Mouse (Mus musculus) neural tube, embryonic 13.5 days (tissue): Measurements from ENCODE around the gene Plekhd1. TPM values are rescaled to one million over a fixed set of nuclear protein-coding genes. Genes with fewer than 3 reads are reported as not detected.

Source experiments
- ATAC-seq: fragments of 200-750 bp; cut with Nextera tagmentation; 2 replicates; pipeline ENCODE4 v1.8.0; 2017; ENCODE audit warnings: low read depth, mild to moderate bottlenecking, moderate TSS enrichment, moderate library complexity
- H3K27ac ChIP-seq: fragments of 300-500 bp; sonication (generic); replicated peaks from 2 replicates; pipeline ENCODE4 v1.5.1; 2015; ENCODE audit warnings: moderate library complexity, mild to moderate bottlenecking, inconsistent platforms
- H3K27me3 ChIP-seq: fragments of 300-500 bp; sonication (generic); 2 replicates; pipeline ENCODE4 v1.6.1; 2015; ENCODE audit warnings: mild to moderate bottlenecking, inconsistent platforms
- H3K36me3 ChIP-seq: fragments of 300-500 bp; sonication (generic); 2 replicates; pipeline ENCODE4 v1.6.1; 2015; ENCODE audit warnings: mild to moderate bottlenecking, inconsistent platforms
- H3K4me1 ChIP-seq: fragments of 300-500 bp; sonication (generic); replicated peaks from 2 replicates; pipeline ENCODE4 v1.6.1; 2015; ENCODE audit warnings: inconsistent platforms
- H3K4me2 ChIP-seq: fragments of 300-500 bp; sonication (generic); 2 replicates; pipeline ENCODE4 v1.6.1; 2015; ENCODE audit warnings: inconsistent platforms, mild to moderate bottlenecking, moderate library complexity
- H3K4me3 ChIP-seq: fragments of 300-500 bp; sonication (generic); 2 replicates; pipeline ENCODE4 v1.5.1; 2015; ENCODE audit warnings: mild to moderate bottlenecking, inconsistent platforms
- H3K9ac ChIP-seq: fragments of 300-500 bp; sonication (generic); 2 replicates; pipeline ENCODE4 v1.6.1; 2015; ENCODE audit warnings: moderate library complexity, mild to moderate bottlenecking, inconsistent platforms
- H3K9me3 ChIP-seq: fragments of 300-500 bp; sonication (generic); 2 replicates; pipeline ENCODE4 v1.6.1; 2016; ENCODE audit warnings: inconsistent platforms
- WGBS: fragments of 180-500 bp; shearing (Covaris S2); methylation state at CpG from one replicate; pipeline ENCODE4 v1.1.7; 2015; 5-methylcytosine and 5-hydroxymethylcytosine counted together
- polyA plus RNA-seq: library from polyadenylated mRNA; unstranded; fragments of >200 nt; fragmentation: Nextera tagmentation; extraction: Ambion mirVana; gene quantifications from 2 replicates; pipeline ENCODE4 v1.2.1, GENCODE M21; 2015

The Plekhd1 gene
- polyA plus RNA-seq, 1 experiment from 2014 or later, result 7.4 TPM

DNA sequence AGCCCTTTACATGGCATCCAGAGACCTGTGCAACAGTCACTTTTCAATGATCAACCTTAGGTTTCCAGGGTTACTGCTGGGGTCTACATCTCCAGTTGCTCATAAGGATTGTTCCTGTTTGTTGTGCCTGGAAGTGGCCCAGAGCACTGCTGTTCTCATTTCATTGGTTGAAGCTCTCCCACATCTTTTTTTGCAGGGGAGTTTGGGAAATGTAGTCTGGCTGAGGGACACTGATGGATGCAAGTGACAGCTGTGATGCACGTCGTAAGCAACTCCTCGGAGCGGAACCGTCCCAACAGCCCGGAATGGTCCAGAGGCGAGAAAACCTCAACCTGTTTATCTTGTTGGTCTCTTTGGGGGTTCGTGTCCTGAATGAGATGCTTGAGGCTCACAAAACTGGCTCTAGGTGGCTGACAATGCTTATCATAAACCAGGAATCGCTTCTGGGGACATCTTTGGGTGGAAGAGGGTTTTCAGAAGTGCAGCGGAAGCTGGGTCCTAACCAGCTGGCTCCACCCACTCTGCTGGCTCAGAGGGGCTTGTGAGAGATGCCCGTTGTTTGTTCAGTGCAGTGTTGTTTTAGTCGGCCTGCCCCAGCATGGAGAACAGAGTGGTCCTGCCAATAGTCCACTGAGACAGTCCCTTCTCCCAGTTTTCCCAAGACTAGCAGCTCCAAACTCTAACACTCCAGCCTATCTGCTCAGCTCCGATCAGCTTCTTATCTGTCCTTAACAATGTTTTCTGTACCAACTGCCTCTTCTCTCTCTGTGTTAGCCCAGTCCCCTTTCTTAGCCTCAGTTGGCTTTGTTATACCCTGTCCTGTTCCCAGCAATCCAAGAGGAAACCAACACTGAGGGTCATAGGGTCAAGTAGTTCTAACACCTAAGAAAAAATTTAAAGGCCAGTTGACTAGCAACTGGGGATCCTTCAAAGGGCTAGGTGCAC is 42.4 kb downstream of the Plekhd1 start:
- WGBS, result 59% methylated on average over 13 of the region's 13 CpGs
- H3K4me2 ChIP-seq, result no peak overlapping the region
- H3K36me3 ChIP-seq, result no peaks in the 10 kb centered on the region
- H3K4me3 ChIP-seq, result no peak overlapping the region
- no peaks in the 10 kb centered on the region for H3K9me3 ChIP-seq
- peaks cover 21% of the 10 kb centered on the region for H3K4me1 ChIP-seq
- H3K9ac ChIP-seq, result no peak overlapping the region
- no peaks in the 10 kb centered on the region for H3K27me3 ChIP-seq
- H3K27ac ChIP-seq, result no peak overlapping the region
- ATAC-seq, result no peak

- 13% methylated on average over 13 of the region's 13 CpGs for WGBS
- peak overlapping the region; percentile 91 for H3K27ac ChIP-seq
- peak overlapping the region; percentile 61 for H3K9ac ChIP-seq
- H3K36me3 ChIP-seq, result no peaks in the 10 kb centered on the region
- peaks cover 21% of the 10 kb centered on the region for H3K4me1 ChIP-seq
- no peaks in the 10 kb centered on the region for H3K9me3 ChIP-seq
- peak; percentile 69 for ATAC-seq
- H3K4me3 ChIP-seq, result no peak overlapping the region
- peaks cover 5% of the 10 kb centered on the region; the same call in 1 of the 2 replicates for H3K27me3 ChIP-seq
- H3K4me2 ChIP-seq, result peak overlapping the region; percentile 34
Observed at GRCm38 (mm10) chr12:80736464-80737282, 44.3 kb downstream of the Plekhd1 start.

GRCm38 (mm10) chr12:80737283-80737600 is 44.9 kb downstream of the Plekhd1 start:
- H3K9ac ChIP-seq, result peak overlapping the region; percentile 61; the same call in 1 of the 2 replicates
- peak overlapping the region; percentile 34 for H3K4me2 ChIP-seq
- H3K4me3 ChIP-seq, result no peak overlapping the region
- H3K4me1 ChIP-seq, result peaks cover 21% of the 10 kb centered on the region
- ATAC-seq, result peak; percentile 3; the same call in 1 of the 2 replicates
- H3K9me3 ChIP-seq, result no peaks in the 10 kb centered on the region
- WGBS, result 61% methylated on average over 5 of the region's 5 CpGs
- H3K27ac ChIP-seq, result peak overlapping the region; percentile 91
- peaks cover 5% of the 10 kb centered on the region; the same call in 1 of the 2 replicates for H3K27me3 ChIP-seq
- no peaks in the 10 kb centered on the region for H3K36me3 ChIP-seq

- no peak for ATAC-seq
- Histone ChIP-seq H3K9ac (no peak overlapping the region), H3K9me3 (no peaks in the 10 kb centered on the region), H3K36me3 (no peaks in the 10 kb centered on the region), H3K4me3 (no peak overlapping the region), H3K27me3 (peaks cover 5% of the 10 kb centered on the region; the same call in 1 of the 2 replicates), H3K4me1 (peaks cover 21% of the 10 kb centered on the region), H3K27ac (no peak overlapping the region), H3K4me2 (no peak overlapping the region)
- 34% methylated on average over 9 of the region's 9 CpGs for WGBS
Observed at GRCm38 (mm10) chr12:80739482-80739881, 47.1 kb downstream of the Plekhd1 start.

GRCm38 (mm10) chr12:80744614-80745013 is 52.2 kb downstream of the Plekhd1 start:
- no peak overlapping the region for H3K4me3 ChIP-seq
- H3K27me3 ChIP-seq, result peaks cover 5% of the 10 kb centered on the region; the same call in 1 of the 2 replicates
- H3K27ac ChIP-seq, result no peak overlapping the region
- H3K4me1 ChIP-seq, result peaks cover 11% of the 10 kb centered on the region
- ATAC-seq, result no peak
- no peak overlapping the region for H3K4me2 ChIP-seq
- no peaks in the 10 kb centered on the region for H3K36me3 ChIP-seq
- H3K9me3 ChIP-seq, result no peaks in the 10 kb centered on the region
- H3K9ac ChIP-seq, result no peak overlapping the region
- WGBS, result 100% methylated on average over 1 of the region's 1 CpGs

DNA sequence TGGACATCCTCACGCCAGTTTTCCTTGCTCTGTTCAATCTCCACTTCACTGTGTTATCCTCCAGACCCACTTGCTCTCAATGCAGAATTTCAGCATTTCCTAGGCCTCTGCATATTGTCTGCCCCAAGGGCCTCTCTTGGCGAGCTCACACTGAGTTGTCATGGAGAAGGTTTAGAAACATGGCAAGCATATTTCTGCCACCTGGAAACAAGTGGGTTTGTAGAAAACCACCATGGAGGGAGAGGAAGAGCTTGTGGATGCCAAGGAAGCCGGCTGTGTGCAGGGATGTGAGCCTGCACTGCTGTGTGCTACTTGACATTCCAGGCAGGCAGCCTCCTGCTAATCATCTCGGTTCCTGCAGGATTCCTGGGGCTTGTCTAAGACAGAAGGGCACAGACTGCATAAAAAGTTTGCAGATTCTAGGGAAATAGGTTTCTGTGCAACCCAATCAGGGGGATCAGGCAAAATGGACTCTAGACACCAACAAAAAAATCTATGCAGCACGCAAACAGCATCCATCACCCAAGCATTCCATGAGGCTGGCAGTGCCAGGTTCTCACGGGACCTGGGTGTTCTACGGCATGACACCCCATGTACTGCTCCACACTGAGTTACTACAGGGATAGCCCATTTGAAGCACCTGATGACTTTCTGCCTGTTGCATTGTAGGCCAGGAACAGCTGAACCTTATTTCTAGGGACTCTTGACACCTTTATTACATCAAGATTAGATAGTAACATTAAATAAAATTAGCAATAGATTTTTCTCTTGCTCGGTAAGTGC is 53.8 kb downstream of the Plekhd1 start:
- H3K9ac ChIP-seq, result no peak overlapping the region; the same call in 1 of the 2 replicates
- no peaks in the 10 kb centered on the region for H3K9me3 ChIP-seq
- peaks cover 11% of the 10 kb centered on the region for H3K4me1 ChIP-seq
- H3K36me3 ChIP-seq, result no peaks in the 10 kb centered on the region
- WGBS, result 54% methylated on average over 8 of the region's 8 CpGs
- H3K27ac ChIP-seq, result peak overlapping the region; percentile 35
- peaks cover 2% of the 10 kb centered on the region; the same call in 1 of the 2 replicates for H3K27me3 ChIP-seq
- H3K4me3 ChIP-seq, result no peak overlapping the region
- peak; percentile 67; the same call in 1 of the 2 replicates for ATAC-seq
- no peak overlapping the region for H3K4me2 ChIP-seq

DNA sequence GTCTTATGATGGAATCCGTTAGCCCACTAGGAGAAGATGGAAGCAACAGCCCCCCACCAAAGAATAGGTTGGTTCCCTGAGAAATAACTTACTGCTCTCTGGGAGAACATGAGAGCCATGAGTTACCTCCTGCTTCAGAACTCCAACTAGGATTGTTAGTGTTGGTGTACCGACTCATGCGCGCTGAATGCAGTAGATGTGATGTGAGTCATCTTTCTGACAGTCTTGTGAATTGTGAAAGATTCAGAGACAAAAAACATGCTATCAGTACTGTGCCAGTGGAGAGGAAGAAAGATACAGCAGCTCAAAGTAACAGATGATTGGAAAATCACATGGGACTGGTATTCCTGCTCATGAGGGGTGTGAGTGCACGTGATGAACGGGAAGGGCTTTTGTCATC is 59.2 kb downstream of the Plekhd1 start:
- H3K9ac ChIP-seq, result no peak overlapping the region
- H3K4me3 ChIP-seq, result no peak overlapping the region
- ATAC-seq, result no peak
- H3K9me3 ChIP-seq, result no peaks in the 10 kb centered on the region
- H3K27me3 ChIP-seq, result peaks cover 2% of the 10 kb centered on the region; the same call in 1 of the 2 replicates
- H3K4me2 ChIP-seq, result no peak overlapping the region
- peaks cover under 1% of the 10 kb centered on the region; the same call in 1 of the 2 replicates for H3K4me1 ChIP-seq
- WGBS, result 92% methylated on average over 6 of the region's 6 CpGs
- H3K36me3 ChIP-seq, result peaks cover 32% of the 10 kb centered on the region
- H3K27ac ChIP-seq, result no peak overlapping the region

DNA sequence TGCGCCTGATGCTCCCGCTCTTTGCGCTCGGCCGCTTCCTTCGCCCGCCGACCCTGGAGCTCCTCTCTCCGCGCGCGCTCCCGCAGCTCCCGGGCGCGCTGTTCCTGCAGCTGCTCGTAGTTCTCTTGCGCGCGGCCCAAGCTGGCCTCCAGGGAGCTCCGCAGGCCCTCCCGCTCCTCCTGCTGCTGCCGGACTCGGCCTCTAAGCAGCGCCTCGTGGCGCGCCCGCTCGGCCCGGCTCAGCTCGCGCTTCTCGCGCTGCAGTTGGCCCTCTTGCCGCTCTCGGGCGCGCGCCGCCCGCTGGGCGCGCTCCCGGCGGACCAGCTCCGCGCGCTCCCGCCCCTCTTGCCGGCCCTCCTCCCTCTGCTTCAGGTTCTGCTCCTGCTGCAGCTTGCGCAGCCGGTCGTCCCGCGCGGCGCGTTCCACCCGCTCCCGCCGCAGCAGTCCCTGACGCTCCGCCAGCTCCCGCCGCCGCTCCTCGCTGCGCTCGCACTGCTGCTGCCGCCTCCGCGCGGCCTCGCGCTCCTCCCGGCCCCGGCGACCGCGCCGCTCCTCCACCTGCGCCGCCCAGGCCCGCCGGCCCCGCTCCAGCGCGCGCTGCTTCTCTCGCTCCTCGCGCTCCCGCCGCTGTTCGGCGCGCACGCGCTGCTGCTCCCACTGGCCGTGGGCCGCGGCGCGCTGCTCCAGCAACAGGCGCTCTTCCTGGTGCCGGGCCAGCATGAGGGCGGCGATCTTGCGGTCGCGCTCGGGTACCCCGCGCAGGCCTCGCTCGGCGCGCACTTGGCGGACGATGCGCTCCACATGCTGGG is 65.6 kb downstream of the Plekhd1 start:
- peak overlapping the region; percentile 94 for H3K9ac ChIP-seq
- peaks cover 36% of the 10 kb centered on the region for H3K4me1 ChIP-seq
- no peaks in the 10 kb centered on the region for H3K9me3 ChIP-seq
- peak overlapping the region; percentile 61 for H3K4me3 ChIP-seq
- peaks cover 51% of the 10 kb centered on the region for H3K36me3 ChIP-seq
- WGBS, result 2% methylated on average over 119 of the region's 122 CpGs
- H3K27me3 ChIP-seq, result peaks cover 9% of the 10 kb centered on the region
- peak; percentile 59 for ATAC-seq
- peak overlapping the region; percentile 96 for H3K27ac ChIP-seq
- H3K4me2 ChIP-seq, result peak overlapping the region; percentile 77

- WGBS, result 9% methylated on average over 86 of the region's 92 CpGs
- peak overlapping the region; percentile 77 for H3K4me2 ChIP-seq
- H3K4me1 ChIP-seq, result peaks cover 36% of the 10 kb centered on the region
- ATAC-seq, result no peak
- H3K9me3 ChIP-seq, result no peaks in the 10 kb centered on the region
- peak overlapping the region; percentile 61 for H3K4me3 ChIP-seq
- H3K9ac ChIP-seq, result peak overlapping the region; percentile 94
- peaks cover 9% of the 10 kb centered on the region for H3K27me3 ChIP-seq
- H3K36me3 ChIP-seq, result peaks cover 46% of the 10 kb centered on the region
- peak overlapping the region; percentile 96 for H3K27ac ChIP-seq
Observed at GRCm38 (mm10) chr12:80758559-80759386, 66.4 kb downstream of the Plekhd1 start.

DNA sequence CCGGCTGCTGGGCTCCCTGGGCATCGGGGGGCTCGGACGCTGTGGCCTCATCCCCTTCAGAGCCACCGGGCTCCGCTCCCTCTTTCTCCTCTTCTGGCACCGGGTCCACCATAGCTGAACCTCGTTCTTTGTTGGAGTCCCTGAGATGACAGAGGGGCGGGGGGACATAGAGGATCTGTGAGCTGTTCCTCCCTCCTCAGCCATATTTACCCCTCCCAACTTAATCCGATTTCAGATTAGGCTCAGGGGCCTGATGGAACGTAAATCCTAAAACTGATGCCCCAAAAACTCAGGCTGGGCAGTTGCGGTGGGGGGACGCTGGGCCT is 67.0 kb downstream of the Plekhd1 start:
- Histone ChIP-seq H3K4me3 (peak overlapping the region; percentile 61), H3K36me3 (peaks cover 40% of the 10 kb centered on the region), H3K4me2 (peak overlapping the region; percentile 77), H3K4me1 (peaks cover 36% of the 10 kb centered on the region), H3K9me3 (no peaks in the 10 kb centered on the region), H3K27ac (peak overlapping the region; percentile 96), H3K27me3 (peaks cover 9% of the 10 kb centered on the region), H3K9ac (peak overlapping the region; percentile 94)
- ATAC-seq, result peak; percentile 9; the same call in 1 of the 2 replicates
- WGBS, result 14% methylated on average over 11 of the region's 13 CpGs
